Mouse (Mus musculus) megakaryocyte-erythroid progenitor cell, adult 5-6 weeks (primary cell): ENCODE results near the gene Dgka. TPM values are rescaled to one million over a fixed set of nuclear protein-coding genes. Genes with fewer than 3 reads are reported as not detected.
A peak's percentile ranks its signal among the peaks of the same experiment; 100 is the strongest.
"Not testable (repeated sequence)": the region's sequence is repeated elsewhere in the genome, so short reads cannot be mapped to it uniquely, and the experiment has no call there.

Experiments
- ATAC-seq: replicated peaks from 2 replicates; pipeline ENCODE4 v1.8.0; 2016; ENCODE audit warnings: mild to moderate bottlenecking, inconsistent platforms; ENCODE audit not compliant: severe bottlenecking, poor library complexity, low FRiP score, low TSS enrichment
- total RNA-seq, 2 experiments: library from RNA; stranded (forward) in 1 of 2; stranded (reverse) in 1 of 2; fragments of 200-1000, 215-1000 nt in 1 of 2; fragments of >200 nt in 1 of 2; fragmentation: Nextera tagmentation in 1 of 2; gene quantifications; 2 replicates each; pipeline ENCODE4 v1.2.3; 2014 to 2017

Gene Dgka
- total RNA-seq, 2 experiments from 2014 or later: 6.1 to 11.4 TPM

DNA sequence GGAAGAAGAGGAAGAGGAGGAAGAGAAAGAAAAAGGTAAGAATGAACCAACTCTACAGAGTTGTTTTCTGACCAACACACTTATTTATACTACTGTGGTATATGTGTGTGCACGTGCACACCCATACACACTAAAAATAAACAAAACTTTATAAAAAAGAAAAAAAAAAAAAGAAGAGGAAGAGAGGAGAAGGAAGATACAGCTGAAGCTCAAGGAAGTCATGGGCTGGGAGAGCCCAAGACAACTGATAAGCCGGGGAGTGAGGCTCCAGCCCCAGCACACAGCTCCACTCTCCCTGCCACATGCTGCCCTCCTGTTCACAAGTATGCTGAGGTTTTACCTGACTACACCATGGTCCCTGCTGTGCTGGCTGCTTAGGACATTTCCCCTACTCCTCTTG is 4.4 kb downstream of the Dgka start:
- ATAC-seq: 0 out of 2 replicates have a peak, but pooled peaks have one; percentile 48

DNA sequence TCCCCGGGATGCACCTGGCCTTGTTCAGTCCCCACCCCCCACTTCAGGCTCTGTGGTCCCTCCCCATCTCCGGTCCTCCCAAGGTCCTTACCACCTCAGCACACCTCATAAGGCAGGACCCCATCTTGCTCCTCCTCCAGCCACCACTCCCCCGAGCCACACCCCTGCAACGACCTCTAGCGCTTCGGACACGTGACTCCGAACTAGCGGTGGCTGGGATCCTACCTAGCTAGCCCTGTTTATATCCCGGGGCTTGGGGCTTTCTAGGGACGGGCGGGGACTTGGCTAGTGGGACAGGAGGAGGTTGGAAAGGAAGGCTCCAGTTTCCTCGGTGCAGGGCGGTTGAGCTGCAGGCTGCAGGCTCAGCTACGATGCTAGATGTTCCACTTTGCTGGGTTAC is 7.2 kb downstream of the Dgka start:
- ATAC-seq: 0 out of 2 replicates have a peak, but pooled peaks have one; percentile 28

DNA sequence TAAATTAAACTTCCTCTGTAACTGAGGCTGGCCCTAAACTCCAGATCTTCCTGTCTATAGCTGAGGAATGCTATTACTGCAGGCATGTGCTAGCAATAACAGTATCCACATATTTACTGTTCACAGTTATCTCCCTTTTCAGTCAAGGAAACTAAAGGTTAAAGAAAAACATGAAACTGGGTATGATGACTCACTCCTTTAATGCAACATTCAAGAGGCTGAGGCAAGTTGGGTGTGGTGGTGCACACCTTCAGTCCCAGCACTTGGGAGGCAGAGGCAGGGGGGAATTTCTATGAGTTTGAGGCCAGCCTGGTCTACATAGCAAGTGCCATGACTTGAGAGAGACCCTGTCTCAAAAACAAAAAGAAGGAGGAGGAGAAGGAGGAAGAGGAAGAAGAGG is 12.7 kb downstream of the Dgka start:
- no peak for ATAC-seq

DNA sequence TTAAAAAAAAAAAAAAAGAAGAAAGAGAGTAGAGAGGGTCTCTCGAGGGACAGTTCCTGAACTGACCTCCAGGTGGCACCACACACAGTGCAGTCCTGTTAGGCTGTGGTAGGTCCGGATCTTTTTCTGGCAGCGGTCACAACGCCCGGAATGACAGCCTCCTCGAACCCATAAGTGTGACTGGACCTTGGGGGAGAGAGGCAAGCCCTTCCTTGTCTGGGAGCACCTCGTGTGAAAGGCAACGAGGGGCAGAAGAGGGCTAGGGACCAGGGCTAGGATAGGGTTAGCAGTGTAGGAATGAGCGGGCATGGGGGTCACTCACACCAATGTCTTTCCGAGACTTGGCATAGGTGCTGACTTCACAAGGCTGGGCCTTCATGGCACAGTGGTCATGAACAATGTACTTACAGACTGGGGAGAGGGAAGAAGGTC is 13.6 kb downstream of the Dgka start:
- peak; percentile 79 for ATAC-seq

DNA sequence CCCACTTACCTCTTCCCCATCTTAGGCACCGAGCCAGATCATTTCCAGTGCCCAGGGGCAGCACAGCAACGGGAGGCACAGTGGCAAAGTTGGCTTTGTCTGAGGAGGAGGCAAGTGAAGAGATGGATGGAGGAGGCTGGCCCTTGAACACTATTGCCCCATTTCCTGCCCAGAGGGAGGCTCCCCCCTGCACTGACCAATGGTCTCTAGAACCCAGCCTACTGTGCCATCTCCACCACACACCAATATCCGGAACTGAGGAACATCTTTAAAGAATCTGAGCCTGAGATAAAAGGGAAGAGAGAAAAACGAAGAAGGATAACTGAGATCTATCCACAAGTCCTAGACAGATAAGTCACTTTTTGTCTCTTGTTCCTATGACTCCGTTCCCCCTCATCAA is 16.6 kb downstream of the Dgka start:
- ATAC-seq: no peak

DNA sequence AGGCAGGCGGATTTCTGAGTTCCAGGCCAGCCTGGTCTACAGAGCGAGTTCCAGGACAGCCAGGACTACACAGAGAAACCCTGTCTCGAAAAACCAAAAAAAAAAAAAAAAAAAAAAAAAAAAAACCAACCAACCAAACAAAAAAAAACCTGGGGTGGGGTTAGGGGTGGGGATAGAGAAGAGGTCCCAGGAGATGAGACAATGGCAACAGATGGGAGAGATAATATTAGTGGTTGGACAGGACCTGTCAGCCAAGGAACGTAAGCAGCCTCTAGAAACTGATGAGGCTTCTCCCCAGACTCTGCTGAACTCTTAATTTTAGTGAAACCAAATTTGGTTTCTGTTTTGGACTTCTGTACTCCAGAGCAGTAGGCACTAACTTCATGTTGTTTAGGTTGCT is 19.2 kb downstream of the Dgka start:
- peak; percentile 79 for ATAC-seq

DNA sequence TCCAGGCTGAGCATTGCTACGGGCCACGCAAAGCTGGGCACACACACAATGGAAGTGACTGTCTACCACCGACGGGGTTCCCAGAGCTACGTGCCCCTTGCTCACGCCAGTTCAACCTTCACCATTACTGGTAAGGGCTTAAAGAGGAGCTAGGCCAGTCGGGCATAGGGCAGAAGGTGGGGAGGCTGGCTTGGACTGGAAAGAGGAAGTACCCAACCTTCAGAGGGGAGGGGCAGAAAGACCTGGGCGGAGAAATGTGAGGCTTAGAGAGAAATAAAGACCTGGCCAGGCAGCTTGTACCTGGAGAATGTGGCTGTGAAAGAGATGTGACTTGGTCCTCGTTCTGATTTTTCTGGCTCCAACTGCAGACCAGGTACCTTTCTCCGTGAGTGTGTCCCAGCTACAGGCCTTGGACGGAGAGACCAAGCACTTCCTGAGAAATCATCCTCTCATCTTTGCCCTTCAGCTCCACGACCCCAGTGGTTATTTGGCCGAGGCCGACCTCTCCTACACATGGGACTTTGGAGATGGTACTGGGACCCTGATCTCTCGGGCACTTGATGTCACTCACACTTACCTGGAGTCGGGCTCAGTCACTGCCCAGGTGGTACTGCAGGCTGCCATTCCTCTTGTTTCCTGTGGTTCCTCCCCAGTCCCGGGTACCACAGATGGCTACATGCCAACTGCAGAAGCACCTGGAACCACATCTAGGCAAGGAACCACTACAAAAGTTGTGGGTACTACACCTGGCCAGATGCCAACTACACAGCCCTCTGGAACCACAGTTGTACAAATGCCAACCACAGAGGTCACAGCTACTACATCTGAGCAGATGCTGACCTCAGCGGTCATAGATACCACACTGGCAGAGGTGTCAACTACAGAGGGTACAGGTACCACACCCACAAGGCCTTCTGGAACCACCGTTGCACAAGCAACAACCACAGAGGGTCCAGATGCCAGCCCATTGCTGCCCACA is 28.8 kb downstream of the Dgka start:
- peak; percentile 73 for ATAC-seq

DNA sequence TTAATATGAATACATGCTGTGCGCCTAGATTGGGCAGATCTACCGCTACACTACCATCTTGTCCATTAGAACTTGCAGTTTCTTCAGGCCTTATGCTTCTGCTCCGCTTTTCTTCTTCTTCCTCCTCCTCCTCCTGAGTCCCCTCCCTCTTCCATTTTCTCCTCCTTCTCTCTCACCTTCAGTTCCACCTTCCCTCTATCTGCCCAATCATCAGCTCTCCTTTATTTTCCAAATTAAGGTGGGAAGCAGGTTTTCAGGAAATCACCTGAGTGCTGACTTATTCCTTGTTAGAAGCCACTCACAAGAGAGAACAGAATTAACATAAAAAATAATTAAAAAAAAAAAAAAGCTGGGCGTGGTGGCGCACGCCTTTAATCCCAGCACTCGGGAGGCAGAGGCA is 33.3 kb downstream of the Dgka start:
- ATAC-seq: not testable (repeated sequence)

DNA sequence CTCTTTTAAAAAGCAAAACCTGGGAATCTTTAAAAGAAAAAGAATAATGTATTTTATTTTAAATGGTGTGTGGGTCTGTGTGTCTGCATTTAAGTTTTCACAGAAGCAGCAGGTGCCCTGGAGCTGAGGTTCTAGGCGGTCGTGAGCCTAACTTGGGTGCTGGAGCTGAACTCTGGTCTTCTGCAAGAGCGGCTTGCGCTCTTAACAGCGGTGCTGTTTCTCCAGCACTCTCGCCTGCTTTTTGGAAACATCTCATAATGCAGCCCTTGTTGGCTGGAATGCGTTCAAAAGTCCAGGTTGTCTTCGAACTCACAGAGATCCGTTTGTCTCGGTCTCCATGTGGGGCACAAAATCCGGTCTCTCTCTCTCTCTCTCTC is 39.4 kb downstream of the Dgka start:
- ATAC-seq: 0 out of 2 replicates have a peak, but pooled peaks have one; percentile 12

DNA sequence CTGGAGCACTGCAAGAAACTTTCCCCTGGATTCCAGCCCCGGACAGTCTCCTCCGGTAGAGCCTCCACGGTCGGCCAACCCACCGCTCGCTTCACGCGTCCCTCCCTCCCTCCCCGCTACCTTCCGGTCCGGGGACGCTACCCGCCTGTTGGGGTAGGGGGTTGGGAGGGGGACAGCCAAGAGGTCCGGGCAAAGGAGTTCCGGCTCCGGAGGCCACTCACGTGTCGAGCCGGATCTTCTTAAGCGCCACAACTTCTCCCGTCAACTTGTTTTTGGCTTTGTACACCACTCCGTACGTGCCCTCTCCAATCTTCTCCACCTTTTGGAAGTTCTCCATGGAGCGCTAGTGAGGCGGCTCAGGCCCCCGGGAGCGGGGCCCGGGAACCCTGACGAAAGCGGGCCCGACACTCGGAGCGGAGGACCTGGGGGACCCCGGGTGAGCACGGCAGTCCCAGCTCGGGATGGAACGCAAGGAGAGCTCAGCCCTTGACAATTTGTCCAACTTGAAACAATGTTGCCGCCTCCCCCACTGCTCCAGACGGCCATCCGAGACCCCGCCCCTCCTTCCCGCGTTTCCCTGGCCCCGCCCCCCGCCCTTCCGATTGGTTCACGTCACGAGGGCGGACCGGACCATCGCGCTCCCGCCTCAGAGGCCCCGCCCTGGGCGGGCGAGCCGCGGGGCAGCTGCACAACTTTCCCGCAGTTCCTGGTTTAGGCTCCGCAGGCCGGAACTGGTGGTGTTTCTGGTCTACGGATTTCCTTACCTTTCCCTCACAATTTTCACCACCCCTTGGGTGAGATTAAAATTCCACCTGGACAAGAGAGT is 40.0 kb downstream of the Dgka start, which contains the start of gene Cdk2:
Gene Cdk2 (minus strand): TSS at position 541 of the 826 bp plus-strand sequence.
- ATAC-seq: peak; percentile 86

DNA sequence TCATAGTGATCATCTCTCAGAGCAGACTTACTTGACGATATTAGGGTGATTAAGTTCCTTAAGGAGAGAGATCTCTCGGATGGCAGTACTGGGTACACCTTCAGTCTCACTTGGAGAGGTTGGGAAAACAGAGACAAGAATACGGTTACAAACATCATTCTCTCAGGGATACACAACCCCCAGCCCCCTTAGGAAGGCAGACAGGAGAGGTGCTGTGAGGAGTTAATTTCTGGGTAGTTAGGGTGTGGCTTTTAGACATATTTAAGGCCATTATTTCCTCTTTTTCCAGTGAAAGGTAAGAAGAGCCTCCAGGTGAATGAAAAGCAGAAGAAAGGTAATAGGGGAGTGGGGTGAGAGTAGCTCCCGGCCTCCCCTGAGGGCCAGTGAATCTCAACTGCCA is 40.8 kb downstream of the Dgka start, which contains the start of gene Pmel:
Gene Pmel (plus strand): TSS at position 301 of the 400 bp plus-strand sequence.
- ATAC-seq: no peak

DNA sequence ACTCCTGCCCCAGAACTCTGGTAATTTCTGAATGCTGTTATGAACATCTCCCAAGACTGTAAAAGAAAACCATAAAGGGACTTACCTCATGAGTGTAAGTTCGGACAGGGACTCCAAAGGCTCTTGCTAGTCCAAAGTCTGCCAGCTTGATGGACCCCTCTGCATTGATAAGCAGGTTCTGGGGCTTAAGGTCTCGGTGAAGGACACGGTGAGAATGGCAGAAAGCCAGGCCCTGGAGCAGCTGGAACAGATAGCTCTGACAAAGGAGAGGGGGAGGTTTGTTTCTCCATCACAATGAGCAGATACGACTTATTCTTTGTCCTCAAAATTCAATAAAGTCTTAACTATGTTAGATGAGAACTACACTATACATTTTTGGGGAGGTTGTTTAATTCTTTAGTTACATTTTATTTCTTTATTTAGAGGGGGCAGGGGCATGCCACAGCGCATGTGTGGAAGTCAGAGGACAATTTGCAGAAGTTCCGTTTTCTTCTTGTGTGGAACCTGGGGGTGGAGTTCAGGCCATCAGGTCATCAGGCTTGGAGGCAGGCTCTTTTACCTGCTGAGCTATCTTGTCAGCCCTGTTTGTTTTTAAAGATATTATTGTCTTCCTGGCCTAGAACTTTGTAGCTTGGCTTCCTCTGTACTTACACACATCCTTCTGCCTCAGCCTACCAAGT is 42.2 kb downstream of the Dgka start:
- no peak for ATAC-seq

DNA sequence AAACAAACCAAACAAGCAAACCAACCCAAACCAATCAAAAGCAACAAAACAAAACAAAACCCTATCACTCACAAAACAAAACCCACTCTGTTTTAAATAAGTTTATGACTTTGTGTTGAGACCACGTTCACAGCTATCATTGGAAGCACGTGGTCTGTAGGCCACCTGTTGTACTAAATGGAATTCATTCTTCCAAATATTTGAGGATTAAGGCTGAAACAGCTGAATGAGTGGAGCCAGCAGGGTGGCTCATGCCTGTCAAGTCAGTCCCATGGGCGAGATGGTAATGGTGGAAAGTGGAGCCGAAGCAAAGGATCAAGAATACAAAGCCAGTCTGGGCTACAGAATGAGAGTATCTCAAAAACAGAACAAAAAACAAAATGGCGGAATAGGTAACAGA is 43.9 kb downstream of the Dgka start:
- no peak for ATAC-seq

DNA sequence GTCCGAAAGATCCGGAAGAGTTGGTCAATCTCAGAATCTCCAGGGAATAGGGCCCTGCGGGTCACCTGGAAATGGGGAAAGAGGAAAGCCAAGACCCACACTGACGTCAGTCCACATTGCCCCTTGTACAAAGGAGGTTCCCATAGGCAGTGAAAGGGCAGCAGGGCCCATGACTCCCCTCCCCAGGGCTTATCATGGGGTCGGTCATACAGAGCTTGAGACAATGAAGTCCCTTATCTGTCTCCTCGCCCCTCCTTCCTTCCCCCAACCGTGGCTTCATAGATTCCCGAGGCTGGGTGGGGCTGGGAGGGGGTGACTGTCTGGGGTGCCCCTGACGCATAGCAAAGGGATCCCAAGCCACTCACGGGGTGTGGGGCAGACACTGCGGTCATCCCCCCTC is 45.0 kb downstream of the Dgka start:
- ATAC-seq: no peak

DNA sequence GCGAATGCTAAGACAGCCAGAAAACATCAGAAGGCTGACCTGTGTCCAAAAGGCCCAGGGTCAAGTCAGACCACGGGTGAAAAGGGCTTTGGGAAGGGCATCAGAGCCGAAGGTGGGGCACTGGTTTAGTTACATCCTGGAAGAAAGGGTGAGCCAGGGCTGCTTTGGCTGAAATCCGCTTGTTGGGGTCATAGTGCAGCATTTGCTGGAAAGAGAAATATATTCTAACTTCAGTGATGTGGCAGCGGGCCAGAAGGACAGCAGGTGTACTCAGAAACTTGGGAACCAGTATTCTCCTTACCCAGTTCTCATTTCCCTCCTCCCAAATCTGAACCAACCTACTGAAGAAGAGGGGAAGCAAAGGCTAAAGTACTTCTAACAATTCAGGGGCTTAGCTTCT is 45.6 kb downstream of the Dgka start:
- no peak for ATAC-seq

DNA sequence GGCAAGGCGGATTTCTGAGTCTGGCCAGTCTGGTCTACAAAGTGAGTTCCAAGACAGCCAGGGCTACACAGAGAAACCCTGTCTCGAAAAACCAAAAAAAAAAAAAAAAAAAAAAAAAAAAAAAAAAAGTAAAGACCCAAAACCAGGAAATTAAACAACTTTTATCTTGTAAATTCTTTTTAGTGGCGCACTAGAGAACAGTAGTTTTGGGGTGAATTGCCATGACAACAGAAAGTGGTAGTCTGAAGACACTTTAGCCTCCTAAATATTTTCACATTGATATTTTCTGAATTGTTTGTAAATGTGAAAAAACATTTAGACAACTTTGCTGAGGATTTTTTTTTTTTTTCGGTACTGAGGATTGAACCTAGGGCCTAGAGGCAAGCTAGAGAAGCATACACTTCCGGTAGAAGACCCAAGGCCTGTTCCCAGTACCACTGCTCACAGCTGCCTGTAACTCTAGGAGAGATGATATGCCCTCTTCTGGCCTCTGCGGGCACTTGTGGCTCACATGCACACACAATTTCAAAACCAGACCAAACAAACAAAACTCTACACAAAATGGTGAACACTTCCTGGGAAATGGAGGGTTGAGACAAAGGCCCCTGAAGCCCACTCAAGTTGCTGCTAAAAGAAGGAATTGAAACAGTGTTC is 47.5 kb downstream of the Dgka start:
- ATAC-seq: no peak

DNA sequence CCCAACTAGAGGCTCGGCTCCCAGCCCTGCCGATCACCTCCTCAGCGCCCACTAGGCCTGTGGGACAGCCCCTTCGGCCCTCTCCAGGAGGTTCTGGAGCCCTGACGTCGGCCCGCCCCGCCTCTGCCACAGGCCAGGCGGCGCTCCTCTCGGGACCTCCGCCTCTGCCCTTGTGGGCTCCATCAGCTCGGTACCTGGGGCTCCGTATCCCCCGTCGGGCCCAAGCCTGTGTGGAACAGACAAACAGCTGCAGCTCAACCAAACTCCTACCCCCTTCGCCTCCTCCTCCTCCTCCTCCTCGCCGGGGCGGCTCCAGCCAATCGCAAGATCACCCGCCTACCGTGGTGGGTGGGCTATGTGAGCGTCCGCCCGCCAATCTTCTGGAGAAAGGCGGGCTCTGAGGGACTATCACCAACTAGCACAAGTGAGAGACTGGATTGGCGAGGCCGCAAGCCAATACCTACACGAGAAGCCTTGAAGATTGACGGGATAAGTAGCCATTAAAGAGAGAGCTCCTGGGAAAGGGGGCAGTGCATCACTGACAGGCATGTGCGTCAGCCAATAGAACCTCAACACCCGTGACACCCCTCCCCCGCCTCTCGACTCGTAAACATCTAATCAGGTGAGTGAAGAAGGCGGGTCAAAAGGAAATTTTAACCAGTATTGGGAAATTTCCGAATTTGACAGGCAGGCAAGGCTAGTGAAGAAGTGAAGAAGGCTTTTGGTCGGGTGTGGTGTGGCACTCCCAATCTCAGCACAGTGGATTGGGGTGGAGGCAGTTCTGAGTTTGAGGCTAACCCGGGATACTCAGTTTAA is 48.5 kb downstream of the Dgka start, which contains the start of gene Rab5b:
Gene Rab5b (minus strand): TSS at position 273 of the 816 bp plus-strand sequence.
- peak; percentile 97 for ATAC-seq

DNA sequence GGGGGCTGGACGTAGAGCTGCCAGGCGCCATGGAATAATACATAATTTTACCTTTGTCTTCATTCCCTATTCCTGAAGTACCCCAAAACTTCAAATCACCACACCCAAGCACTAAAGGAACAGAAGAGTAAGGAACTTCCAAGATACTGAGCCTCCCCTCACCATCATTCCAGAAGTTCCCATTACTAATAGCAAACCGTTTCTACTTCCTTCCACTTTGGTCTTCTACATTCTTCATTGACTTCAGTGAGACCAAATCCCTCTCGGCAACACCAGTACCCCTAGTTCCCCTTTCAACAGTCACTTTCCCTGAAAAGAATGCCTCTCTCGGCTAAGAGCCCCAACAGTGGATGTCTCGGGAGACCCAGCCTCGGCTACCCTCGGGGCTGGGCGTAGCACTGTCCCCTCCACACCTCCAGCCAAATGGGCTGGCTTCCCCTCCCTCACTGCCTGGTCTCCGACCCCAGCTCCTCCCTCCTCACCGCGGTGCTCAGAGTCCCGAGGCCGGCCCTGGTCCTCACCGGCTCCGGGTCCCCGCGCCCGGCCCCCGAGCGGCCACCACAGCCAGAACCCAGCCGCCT is 49.2 kb downstream of the Dgka start:
- ATAC-seq: no peak
